Mouse (Mus musculus) thymus, postnatal 14 days (tissue): ENCODE measurements around the gene Slc25a25.
"Not testable (repeated sequence)": the region's sequence is repeated elsewhere in the genome, so short reads cannot be mapped to it uniquely, and the experiment has no call there.

Experiments used
- DNase-seq: peaks from one replicate; pipeline ENCODE4 v3.0.0; 2021

Slc25a25 gene

GRCm38 (mm10) chr2:32450881-32451844, at the start of gene Slc25a25:
TSS of gene Slc25a25 (minus strand) at chr2:32451445.
- DNase-seq: peak; percentile 98

- peak; percentile 45 for DNase-seq
These were observed 49.2 kb upstream of the Slc25a25 start for GRCm38 (mm10) chr2:32500461-32500860.

GRCm38 (mm10) chr2:32499365-32499764, 48.1 kb upstream of the Slc25a25 start:
- DNase-seq: no peak

GRCm38 (mm10) chr2:32496190-32496589, 44.9 kb upstream of the Slc25a25 start:
- peak; percentile 71 for DNase-seq

GRCm38 (mm10) chr2:32495185-32495726, 44.0 kb upstream of the Slc25a25 start:
- DNase-seq: peak; percentile 94

- DNase-seq: peak; percentile 35
These were observed 43.3 kb upstream of the Slc25a25 start for GRCm38 (mm10) chr2:32494522-32494921.

GRCm38 (mm10) chr2:32493301-32493701, 42.1 kb upstream of the Slc25a25 start:
- peak; percentile 91 for DNase-seq

- peak; percentile 49 for DNase-seq
These were observed 41.4 kb upstream of the Slc25a25 start for GRCm38 (mm10) chr2:32492661-32493060.

- DNase-seq: not testable (repeated sequence)
These were observed 39.5 kb upstream of the Slc25a25 start for GRCm38 (mm10) chr2:32490730-32491129.

- DNase-seq: peak; percentile 88
These were observed 37.4 kb upstream of the Slc25a25 start for GRCm38 (mm10) chr2:32488679-32489078.

GRCm38 (mm10) chr2:32487124-32487623, 35.9 kb upstream of the Slc25a25 start:
- peak; percentile 94 for DNase-seq

GRCm38 (mm10) chr2:32486155-32486554, 34.9 kb upstream of the Slc25a25 start:
- DNase-seq: no peak

- DNase-seq: no peak
These were observed 34.5 kb upstream of the Slc25a25 start for GRCm38 (mm10) chr2:32485751-32486150.

- no peak for DNase-seq
These were observed 33.7 kb upstream of the Slc25a25 start for GRCm38 (mm10) chr2:32484933-32485332.

- peak; percentile 46 for DNase-seq
These were observed 32.1 kb upstream of the Slc25a25 start for GRCm38 (mm10) chr2:32483179-32483875.

- DNase-seq: no peak
These were observed 31.1 kb upstream of the Slc25a25 start for GRCm38 (mm10) chr2:32482351-32482750.

- not testable (repeated sequence) for DNase-seq
These were observed 24.1 kb upstream of the Slc25a25 start for GRCm38 (mm10) chr2:32475361-32475760.

GRCm38 (mm10) chr2:32471681-32472061, 20.4 kb upstream of the Slc25a25 start:
- peak; percentile 51 for DNase-seq

GRCm38 (mm10) chr2:32471001-32471680, 19.9 kb upstream of the Slc25a25 start:
- no peak for DNase-seq

- DNase-seq: no peak
These were observed 13.1 kb upstream of the Slc25a25 start for GRCm38 (mm10) chr2:32464212-32464891.

- no peak for DNase-seq
These were observed 12.5 kb upstream of the Slc25a25 start for GRCm38 (mm10) chr2:32463773-32464172.

- no peak for DNase-seq
These were observed 8.4 kb upstream of the Slc25a25 start for GRCm38 (mm10) chr2:32459657-32460056.
